Mouse (Mus musculus): ENCODE results near the gene Psmb8. TPM values are rescaled to one million over a fixed set of nuclear protein-coding genes. Genes with fewer than 3 reads are reported as not detected.
A peak's percentile ranks its signal among the peaks of the same experiment; 100 is the strongest.

Psmb8 gene
- total RNA-seq, 1 experiment from 2014 or later = 21.0 TPM

DNA sequence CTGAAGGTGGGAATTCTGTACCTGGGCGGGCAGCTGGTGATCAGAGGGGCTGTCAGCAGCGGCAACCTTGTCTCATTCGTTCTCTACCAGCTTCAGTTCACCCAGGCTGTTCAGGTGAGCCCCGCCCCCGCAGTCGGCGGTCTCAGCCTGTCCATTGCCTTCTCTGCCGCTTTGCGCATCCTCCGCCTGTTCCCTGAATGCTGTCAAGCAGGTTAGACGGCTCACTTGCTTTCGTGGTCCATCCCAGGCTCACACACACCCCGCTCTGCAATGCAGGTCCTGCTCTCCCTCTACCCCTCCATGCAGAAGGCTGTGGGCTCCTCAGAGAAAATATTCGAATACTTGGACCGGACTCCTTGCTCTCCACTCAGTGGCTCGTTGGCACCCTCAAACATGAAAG lies 4.7 kb upstream of the Psmb8 start:
- DNase-seq = no peak

DNA sequence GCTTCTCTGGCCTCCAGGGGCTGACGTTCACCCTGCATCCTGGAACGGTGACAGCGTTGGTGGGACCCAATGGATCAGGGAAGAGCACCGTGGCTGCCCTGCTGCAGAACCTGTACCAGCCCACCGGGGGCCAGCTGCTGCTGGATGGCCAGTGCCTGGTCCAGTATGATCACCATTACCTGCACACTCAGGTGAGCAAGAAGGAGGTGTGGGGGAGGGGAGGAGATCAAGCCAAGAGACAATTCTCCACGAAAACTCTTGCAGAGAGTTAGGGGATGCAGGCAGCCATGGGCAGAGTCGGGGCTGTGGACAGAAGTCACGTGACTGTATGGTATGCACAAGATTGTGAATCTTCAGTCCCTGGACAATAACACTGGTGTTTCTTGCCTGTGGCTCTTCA lies 4.1 kb upstream of the Psmb8 start:
- DNase-seq = no peak

DNA sequence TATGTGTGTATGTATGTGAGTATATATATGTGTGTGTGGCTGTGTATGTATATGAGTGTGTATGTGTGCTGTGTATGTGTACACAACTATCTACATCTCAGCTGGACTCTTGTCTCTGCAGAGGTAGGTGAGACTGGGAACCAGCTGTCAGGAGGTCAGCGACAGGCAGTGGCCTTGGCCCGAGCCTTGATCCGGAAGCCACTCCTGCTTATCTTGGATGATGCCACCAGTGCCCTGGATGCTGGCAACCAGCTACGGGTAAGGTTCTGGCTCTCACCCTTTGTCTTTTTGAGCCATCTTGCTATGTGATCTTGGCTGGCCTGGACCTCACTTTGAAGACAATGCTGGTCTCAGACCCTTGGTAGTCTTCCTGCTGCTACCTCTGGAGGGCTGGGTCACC lies 2.8 kb upstream of the Psmb8 start:
- no peak for DNase-seq

DNA sequence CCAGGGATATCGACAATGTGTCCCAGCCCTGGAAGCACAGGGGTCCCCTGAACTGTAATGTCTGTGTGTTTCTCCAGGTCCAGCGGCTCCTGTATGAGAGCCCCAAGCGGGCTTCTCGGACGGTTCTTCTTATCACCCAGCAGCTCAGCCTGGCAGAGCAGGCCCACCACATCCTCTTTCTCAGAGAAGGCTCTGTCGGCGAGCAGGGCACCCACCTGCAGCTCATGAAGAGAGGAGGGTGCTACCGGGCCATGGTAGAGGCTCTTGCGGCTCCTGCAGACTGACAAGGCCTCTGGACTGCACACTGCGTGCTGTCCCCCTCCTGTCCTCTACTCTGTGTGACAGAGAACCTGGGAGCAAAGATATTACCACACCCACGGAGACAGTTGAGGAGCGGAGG lies 1.0 kb upstream of the Psmb8 start:
- DNase-seq = no peak

DNA sequence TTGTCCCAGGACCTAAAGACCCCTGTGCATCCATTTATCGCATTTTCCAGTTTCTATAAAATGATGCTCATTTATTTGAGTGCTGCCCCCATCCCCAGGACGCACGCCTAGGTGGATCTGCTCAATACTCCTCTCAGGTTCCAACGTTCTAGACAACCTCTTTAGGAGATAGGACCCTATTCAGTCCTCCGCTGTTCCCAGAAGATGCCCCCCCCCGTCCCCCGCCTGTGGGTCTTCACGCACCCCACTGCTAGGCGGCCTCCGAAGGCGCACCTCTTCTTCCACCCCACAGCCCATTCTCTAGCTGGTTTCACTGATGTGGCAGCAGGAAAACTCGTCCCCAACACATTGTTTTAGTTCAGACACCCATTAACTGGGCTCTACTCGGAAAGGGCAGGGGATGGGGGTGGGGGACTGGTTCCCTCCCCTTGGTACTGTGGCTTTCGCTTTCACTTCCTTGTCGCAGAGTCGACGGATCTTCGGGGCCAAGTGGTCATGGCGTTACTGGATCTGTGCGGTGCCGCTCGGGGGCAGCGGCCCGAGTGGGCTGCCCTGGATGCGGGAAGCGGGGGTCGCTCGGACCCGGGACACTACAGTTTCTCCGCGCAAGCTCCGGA lies 491 bp downstream of the Psmb8 start:
- peak; percentile 82 for DNase-seq

DNA sequence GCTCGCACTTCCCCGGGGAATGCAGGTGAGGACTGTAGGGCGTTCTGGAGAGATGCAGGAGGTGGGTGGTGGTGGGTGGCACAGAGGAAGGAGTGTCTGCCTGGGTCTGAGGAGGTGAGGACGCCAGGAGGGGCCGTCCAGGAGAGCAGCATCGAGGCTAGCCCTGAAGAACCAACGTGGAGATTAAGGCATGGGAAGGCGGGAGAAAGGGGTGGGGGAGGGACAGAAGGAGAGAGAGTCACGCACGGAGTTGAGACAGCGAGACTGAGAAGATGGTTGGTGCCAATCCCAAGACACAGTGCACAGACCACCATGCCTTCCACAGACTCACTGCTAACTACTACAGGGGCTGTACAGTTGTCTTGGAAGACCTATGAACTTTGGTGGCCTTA lies 996 bp downstream of the Psmb8 start:
- no peak for DNase-seq

DNA sequence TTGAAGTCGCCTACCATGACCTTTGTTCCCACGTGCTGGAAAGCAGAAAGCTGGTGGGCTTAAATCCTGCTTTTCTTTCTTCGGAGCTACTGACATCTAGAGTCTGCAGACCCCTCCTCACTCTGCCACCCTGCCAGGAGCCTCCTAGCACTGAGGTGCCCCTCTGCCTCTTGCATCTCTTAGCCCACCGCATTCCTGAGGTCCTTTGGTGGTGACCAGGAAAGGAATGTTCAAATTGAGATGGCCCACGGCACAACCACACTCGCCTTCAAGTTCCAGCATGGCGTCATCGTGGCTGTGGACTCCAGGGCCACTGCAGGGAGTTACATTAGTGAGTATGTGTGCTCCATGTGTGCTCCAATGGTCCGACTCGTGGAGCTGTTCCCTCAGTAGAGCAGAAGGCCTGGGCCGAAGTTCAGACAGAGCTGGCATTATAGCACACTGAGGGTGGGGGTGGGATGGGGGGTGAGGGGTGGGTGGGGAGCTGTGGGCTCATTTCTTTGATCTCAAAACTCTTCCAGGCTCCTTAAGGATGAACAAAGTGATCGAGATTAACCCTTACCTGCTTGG lies 1.6 kb downstream of the Psmb8 start:
- no peak for DNase-seq

DNA sequence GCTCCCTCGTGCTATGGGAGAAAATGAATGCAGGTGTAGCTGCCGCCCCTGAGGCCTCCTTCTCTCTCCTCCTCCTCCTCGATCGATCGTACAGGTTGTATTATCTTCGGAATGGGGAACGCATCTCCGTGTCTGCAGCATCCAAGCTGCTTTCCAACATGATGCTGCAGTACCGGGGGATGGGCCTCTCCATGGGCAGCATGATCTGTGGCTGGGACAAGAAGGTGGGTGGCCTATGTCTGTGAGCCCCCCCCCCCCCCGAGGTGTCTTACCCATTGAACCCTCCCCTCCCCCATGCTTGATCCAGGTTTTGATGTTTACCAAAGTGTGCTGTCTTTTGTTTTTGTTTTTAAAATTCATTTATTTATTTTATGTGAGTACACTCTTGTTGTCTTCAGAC lies 2.5 kb downstream of the Psmb8 start:
- no peak for DNase-seq

DNA sequence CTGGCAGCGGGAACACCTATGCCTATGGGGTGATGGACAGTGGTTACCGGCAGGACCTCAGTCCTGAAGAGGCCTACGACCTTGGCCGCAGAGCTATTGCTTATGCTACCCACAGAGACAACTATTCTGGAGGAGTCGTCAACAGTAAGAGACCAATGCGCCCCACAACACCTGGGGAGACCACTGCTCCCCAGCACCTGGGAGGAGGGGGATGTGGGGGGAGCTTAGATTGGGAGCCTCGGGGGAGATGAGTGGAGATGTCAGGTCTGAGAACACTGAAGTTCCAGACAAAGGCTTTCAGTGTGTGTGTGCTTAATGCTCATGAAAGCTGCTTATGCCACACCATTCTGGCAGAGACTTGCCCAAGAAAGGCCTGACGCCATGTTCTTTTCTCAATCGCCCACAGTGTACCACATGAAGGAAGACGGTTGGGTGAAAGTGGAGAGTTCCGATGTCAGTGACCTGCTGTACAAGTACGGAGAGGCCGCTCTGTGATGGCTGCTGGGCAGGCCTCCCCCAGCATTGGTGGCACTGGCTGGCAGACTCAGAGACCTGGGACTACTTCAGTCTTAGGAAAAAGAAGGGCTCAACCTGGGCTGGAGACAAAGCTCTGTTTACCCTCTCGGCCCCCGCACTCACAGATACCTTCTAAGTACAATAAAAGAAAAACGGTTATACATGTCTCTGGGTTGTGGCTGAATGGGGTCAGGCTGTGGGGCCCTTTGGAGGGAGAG lies 3.4 kb downstream of the Psmb8 start:
- DNase-seq = no peak

DNA sequence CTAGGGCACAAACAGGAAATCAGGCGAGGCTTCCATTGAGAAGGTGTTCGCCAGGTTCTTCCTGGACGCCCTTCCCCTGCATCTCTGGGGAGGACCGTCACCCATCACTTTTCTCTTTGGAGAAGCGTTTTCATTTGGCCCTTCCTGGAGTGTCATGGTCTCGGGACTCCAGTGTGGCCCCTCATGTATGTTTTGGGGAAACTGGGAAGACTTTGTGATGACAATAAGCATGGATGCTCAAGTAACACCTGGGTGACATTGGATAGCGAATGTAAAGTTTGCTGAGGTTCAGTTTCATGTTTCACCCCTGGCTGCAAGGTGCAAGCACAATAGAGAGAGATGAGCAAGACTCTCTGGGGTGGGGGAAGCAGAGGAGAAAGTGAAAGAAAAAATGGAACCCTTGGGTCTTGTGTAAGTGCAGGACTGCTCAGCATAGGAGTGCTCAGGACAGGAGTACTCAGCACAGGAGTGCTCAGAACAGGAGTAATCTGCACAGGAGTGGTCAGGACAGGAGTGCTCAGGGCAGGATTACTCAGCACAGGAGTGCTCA lies 4.1 kb downstream of the Psmb8 start:
- DNase-seq = no peak

DNA sequence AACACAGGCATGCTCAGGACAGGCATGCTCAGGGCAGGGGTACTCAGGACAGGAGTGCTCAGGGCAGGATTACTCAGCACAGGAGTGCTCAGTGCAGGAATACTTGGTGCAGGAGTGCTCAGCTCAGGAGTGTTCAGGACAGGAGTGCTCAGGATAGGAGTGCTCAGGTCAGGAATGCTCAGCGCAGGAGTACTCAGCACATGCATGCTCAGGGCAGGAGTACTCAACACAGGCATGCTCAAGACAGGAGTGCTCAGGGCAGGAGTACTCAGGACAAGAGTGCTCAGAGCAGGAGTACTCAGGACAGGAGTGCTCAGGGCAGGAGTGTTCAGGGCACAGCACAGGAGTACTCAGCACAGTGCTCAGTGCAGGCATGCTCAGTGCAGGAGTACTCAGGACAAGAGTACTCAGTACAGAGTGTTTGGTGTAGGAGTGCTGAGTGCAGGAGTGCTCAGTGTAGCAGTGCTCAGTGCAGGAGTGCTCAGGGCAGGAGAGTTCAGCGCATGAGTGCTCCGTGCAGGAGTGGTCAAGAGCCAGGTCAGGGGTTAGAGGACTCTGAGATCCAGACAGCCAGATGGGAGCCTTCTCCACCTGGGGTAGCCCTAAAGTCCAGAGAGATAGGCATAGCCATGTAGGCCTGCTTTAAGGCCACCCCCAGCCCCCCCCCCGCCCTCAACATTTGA lies 5.4 kb downstream of the Psmb8 start:
- DNase-seq = peak; percentile 3

DNA sequence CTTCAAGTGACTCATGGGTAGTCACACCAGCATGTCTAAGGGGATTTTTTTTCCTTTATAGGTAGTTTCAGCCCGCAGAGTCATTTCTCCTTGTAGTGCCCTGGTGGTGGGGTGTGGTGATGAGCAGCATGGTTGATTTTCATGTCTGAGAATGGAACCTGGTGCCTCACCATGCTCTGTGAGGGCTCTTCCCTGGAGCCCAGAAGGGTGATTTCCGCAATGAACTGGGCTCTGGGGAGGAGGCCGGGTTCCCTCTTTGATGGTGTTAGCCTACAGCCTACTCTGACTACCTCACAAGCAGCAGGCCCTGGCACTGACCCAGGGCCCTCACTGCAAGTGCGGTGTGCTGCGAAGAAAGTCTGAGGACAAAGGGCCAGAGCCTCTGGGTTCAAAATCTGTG lies 5.9 kb downstream of the Psmb8 start, which contains the start of gene Tap2:
Tap2 (plus strand) TSS at position 84 of the 400 bp plus-strand sequence.
- DNase-seq = peak; percentile 17

DNA sequence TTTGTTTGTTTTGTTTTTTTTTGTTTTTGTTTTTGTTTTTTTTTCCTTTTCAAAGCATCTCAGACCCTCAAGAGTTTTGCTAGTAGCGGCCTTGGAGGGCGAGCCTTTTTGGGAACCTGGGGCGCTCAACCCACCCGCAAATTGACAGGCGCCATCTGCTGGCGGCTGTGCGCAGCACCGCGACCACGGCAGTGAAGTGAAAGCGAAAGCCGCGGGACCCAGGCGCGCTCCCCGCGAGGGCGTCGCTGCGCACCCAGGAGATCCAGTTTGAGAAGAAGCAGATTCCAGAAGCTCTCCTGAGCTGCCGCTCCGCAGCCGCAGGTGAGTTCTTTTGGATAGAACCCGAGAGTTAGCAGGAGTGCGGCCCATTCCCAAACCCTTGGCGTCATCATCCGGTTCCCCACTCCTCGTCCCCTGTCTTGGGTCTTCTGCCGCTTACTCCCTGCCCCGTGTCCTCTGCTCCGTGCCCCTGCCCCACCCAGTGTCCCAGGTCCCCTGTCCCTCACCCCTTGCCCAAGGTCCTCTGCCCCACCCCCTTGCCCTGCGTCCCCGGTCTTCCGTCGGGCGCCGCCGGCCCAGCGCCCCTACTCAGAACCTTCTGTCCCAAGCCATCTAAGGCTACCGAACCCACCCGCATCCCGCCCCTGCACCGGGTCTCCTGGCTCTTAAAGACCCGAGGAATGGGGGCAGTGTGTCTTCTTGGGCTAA lies 6.9 kb downstream of the Psmb8 start:
- peak; percentile 94 for DNase-seq

DNA sequence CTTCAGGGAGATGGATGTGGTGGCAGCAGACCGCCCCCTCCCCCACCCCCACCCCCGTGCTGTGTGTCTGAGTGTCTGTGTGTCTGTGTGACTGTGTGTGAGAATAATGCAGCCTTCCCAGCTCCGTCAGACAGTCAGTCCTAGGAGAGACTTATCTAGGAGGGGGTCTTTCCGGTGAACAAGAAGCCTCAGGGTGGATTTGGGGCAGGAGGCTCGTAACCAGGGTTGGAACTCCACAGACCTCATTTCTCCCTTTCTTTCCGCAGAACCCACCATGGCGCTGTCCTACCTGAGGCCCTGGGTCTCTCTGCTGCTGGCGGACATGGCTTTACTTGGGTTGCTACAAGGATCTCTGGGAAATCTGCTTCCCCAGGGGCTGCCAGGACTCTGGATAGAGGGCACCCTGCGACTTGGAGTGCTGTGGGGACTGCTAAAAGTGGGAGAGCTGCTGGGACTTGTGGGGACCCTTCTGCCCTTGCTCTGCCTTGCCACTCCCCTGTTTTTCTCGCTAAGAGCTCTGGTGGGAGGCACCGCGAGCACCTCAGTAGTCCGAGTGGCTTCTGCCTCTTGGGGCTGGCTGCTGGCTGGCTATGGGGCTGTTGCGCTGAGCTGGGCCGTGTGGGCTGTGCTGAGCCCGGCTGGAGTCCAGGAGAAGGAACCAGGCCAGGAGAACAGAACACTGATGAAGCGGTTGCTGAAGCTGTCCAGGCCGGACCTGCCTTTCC lies 7.7 kb downstream of the Psmb8 start:
- DNase-seq = peak; percentile 64

DNA sequence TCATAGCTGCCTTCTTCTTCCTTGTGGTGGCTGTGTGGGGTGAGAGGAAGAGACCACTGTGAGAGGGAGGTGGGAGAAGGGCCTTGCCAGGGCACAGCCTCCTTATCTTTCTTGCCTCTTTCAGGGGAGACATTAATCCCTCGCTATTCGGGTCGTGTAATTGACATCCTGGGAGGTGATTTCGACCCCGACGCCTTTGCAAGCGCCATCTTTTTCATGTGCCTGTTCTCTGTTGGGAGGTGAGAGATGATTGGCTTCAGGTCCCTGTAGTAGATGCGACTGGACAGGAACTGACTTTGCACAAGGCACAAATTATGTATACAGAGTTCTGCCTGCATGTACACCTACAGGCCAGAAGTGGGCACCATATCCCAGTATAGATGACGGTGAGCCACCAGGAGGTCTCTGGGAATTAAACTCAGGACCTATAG lies 8.2 kb downstream of the Psmb8 start:
- DNase-seq = peak; percentile 40

DNA sequence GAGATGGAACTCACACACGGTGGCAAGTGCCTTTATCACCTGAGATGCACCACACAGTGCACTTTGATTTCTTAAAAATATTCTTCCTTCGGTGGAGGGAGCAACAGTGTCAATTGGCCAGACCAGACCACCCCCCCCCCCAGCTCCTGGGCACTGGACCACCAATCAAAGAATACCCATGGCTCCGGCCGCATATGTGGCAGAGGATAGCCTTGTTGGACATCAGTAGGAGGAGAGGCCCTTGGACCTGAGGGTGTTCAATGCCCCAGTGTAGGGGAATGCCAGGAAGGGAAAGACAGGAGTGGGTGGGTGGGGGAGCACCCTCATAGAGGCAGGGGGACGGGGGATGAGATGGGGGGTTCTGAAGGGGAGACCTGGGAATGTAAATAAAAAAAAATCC lies 9.2 kb downstream of the Psmb8 start:
- peak; percentile 1 for DNase-seq

DNA sequence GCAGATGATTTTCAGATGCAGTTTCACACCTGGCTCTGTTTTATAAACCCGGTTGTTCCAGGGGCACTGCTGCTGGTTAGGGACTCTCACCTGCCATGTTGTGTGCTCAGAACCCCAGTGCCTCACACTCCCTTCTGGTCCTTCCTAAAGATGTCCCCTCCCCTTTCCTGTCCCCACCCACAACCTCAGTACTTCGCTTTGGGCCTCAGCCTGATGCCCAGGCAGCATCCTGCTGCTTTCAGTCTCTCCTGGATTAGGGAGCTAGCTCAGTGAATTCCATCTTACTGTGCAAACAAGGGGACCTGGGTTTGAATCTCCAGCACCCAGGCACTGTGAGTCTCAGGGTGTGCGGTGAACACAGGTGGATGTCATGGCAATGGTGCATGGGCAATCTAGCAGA lies 9.9 kb downstream of the Psmb8 start:
- DNase-seq = peak; percentile 2

DNA sequence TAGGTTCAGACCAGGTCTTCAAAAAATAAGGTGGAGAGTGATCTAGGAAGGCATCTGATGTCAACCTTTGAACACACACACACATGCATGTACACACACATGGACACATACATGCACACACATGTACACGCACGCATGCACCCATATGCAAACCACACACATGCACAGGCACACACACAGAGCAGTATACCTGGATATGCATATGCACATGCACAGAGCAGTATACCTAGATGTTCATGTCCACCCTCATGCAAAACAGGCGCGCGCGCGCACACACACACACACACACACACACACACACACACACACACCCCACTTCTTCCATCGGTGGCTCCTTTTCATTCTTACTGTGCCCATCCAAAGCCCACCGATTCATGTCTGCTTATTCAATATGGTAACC lies 10.3 kb downstream of the Psmb8 start:
- no peak for DNase-seq

DNA sequence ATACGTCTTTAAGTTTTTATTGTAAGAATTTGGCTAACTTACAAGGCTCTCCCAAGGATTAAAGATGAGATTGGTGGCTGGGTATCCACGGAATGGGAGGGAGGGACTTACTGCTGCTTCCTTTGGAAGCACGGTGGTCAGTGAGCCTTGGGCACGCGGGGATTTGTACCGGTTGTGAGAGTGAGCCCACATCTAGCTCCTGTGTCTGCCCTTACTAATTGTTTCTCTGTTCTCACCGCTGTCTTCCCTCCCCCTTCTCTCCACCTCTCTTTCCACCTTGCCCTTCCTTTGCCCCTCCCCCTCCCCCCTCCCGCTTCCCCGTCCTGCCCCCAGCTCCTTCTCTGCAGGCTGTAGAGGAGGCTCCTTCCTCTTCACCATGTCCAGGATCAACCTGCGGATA lies 10.9 kb downstream of the Psmb8 start:
- no peak for DNase-seq

DNA sequence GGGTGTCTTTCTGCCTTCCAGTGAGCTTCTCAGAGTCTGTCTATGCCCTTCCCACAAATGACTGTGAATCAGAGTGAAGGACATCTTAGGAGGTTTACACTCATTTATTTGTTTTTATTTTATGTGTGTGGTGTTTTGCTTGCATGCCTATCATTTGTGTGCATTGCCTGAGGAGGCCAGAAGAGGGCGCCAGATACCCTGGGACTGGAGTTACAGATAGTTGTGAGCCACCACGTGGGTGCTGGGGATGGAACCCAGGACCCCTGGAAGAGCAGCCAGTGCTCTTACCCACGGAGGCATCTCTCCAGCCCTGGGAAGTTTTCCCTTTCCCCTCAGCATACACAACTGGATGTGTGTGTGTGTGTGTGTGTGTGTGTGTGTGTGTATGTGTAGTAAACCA lies 12.2 kb downstream of the Psmb8 start:
- peak; percentile 20 for DNase-seq

DNA sequence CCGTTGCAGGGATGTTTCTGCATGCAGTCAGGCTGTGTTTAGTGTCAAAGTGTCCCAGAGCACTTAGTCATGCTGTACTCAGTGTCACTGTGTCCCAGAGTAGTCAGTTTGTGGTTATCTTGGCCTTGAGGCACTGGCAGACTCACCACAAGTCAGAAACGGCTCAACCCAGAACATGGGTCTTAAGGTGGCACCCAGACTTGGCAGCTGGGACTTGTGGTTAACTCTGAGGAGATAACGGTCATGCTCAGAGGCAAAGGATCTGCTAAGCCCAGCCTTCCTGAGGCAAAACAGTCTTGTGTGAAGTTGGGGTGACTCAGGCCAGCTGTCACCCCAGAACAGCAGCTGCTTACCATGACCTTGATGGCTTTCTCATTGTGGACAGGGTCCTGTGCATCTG lies 13.1 kb downstream of the Psmb8 start:
- peak; percentile 58 for DNase-seq

Data from adrenal gland, postnatal 14 days (tissue).